Mouse (Mus musculus): Measurements from ENCODE around the gene Afmid.

Gene Afmid

GRCm38 (mm10) chr11:117848271-117848984 is 22.7 kb downstream of the Afmid start:
- DNase-seq (ENCODE audit: low spot score in 2 of 2), result peak; percentile 72 to 73

GRCm38 (mm10) chr11:117848985-117849671 is 23.4 kb downstream of the Afmid start, which contains the start of gene Birc5:
Birc5 (plus strand) TSS chr11:117849251.
- peak; percentile 95 to 97 for DNase-seq (ENCODE audit: low spot score in 2 of 2)

- DNase-seq (ENCODE audit: low spot score in 2 of 2), result no peak
Observed at GRCm38 (mm10) chr11:117852875-117853274, 27.2 kb downstream of the Afmid start.

- no peak for DNase-seq (ENCODE audit: low spot score in 2 of 2)
Observed at GRCm38 (mm10) chr11:117854241-117854640, 28.5 kb downstream of the Afmid start.

GRCm38 (mm10) chr11:117855360-117855759 is 29.6 kb downstream of the Afmid start:
- DNase-seq (ENCODE audit: low spot score in 2 of 2), result no peak

GRCm38 (mm10) chr11:117855975-117856374 is 30.3 kb downstream of the Afmid start:
- no peak for DNase-seq (ENCODE audit: low spot score in 2 of 2)

GRCm38 (mm10) chr11:117857462-117857861 is 31.7 kb downstream of the Afmid start:
- DNase-seq (ENCODE audit: low spot score in 2 of 2), result no peak

- no peak for DNase-seq (ENCODE audit: low spot score in 2 of 2)
Observed at GRCm38 (mm10) chr11:117858392-117858791, 32.7 kb downstream of the Afmid start.

- no peak for DNase-seq (ENCODE audit: low spot score in 2 of 2)
Observed at GRCm38 (mm10) chr11:117860601-117861000, 34.9 kb downstream of the Afmid start, which contains the start of gene Tmem235. Tmem235 (plus strand) TSS chr11:117860752.

GRCm38 (mm10) chr11:117863174-117863856 is 37.6 kb downstream of the Afmid start:
- no peak for DNase-seq (ENCODE audit: low spot score in 2 of 2)

GRCm38 (mm10) chr11:117864805-117865204 is 39.1 kb downstream of the Afmid start:
- no peak for DNase-seq (ENCODE audit: low spot score in 2 of 2)

GRCm38 (mm10) chr11:117865988-117866387 is 40.3 kb downstream of the Afmid start:
- no peak for DNase-seq (ENCODE audit: low spot score in 2 of 2)

- DNase-seq (ENCODE audit: low spot score in 2 of 2), result peak; percentile 59 to 78
Observed at GRCm38 (mm10) chr11:117870688-117871365, 45.1 kb downstream of the Afmid start.

- DNase-seq (ENCODE audit: low spot score in 2 of 2), result no peak
Observed at GRCm38 (mm10) chr11:117871376-117871775, 45.7 kb downstream of the Afmid start.

GRCm38 (mm10) chr11:117871911-117872584 is 46.3 kb downstream of the Afmid start:
- peak; percentile 58 to 72 for DNase-seq (ENCODE audit: low spot score in 2 of 2)

GRCm38 (mm10) chr11:117872861-117873608 is 47.3 kb downstream of the Afmid start, which contains the start of gene Tha1:
Tha1 (minus strand) TSS chr11:117873481.
- peak; percentile 56 to 63 for DNase-seq (ENCODE audit: low spot score in 2 of 2)

GRCm38 (mm10) chr11:117874419-117874818 is 48.7 kb downstream of the Afmid start:
- DNase-seq (ENCODE audit: low spot score in 2 of 2), result peak in 1 of 2 experiments; percentile 24

- DNase-seq (ENCODE audit: low spot score in 2 of 2), result no peak
Observed at GRCm38 (mm10) chr11:117875681-117876080, 50.0 kb downstream of the Afmid start.

GRCm38 (mm10) chr11:117877917-117878745 is 52.4 kb downstream of the Afmid start:
- DNase-seq (ENCODE audit: low spot score in 2 of 2), result peak in 1 of 2 experiments; percentile 62

Measured in natural killer cell, adult 2 months (primary cell).